25 mouse cellular contexts compared by ENCODE assay signal in genomic region chr7:38129491-38129890, GRCm38 (mm10).
"Had no signal": no experiment of that assay in that cellular context is flagged by ENCODE, and none has a peak within 500 bp of the region (broad histone marks: within the 10 kb centered on the region; RNA-seq: fewer than 3 reads in every experiment).

No protein-coding gene starts in this region.

- H3K27me3 ChIP-seq: kidney, embryonic 15.5 days; liver, embryonic 15.5 days; lung, embryonic 15.5 days; neural tube, embryonic 12.5 days; neural tube, embryonic 15.5 days had no signal

- H3K9me3 ChIP-seq: kidney, embryonic 15.5 days; liver, embryonic 12.5 days; liver, embryonic 15.5 days; lung, embryonic 15.5 days; megakaryocyte, embryonic 14.5 days; midbrain, embryonic 10.5 days; neural tube, embryonic 12.5 days; neural tube, embryonic 15.5 days had no signal

- H3K4me1 ChIP-seq: liver, embryonic 12.5 days; liver, embryonic 15.5 days; lung, embryonic 15.5 days; midbrain, embryonic 10.5 days had no signal

- H3K9ac ChIP-seq: kidney, embryonic 15.5 days; liver, embryonic 12.5 days; liver, embryonic 15.5 days; lung, embryonic 15.5 days; neural tube, embryonic 12.5 days; neural tube, embryonic 15.5 days had no signal

- H3K4me2 ChIP-seq: kidney, embryonic 15.5 days; liver, embryonic 12.5 days; liver, embryonic 15.5 days; lung, embryonic 15.5 days had no signal

- H3K36me3 ChIP-seq: kidney, embryonic 15.5 days; liver, embryonic 12.5 days; liver, embryonic 15.5 days; lung, embryonic 15.5 days; midbrain, embryonic 10.5 days; neural tube, embryonic 12.5 days; neural tube, embryonic 15.5 days had no signal

- ATAC-seq: liver, embryonic 12.5 days had no signal

- DNase-seq: kidney, adult 8-10 months; kidney, postnatal 10 days; kidney, postnatal 36 days; layer of hippocampus, postnatal 36 days; liver; lung, adult 18-20 months; lung, postnatal 10 days; lung, postnatal 36 days; midbrain, embryonic 14.5 days; right cerebral cortex, adult 18-20 months; right cerebral cortex, postnatal 14 days; right cerebral cortex, postnatal 4 days; thymus, adult 2 months; thymus, postnatal 14 days; thymus, postnatal 4 days had no signal

- H3K4me3 ChIP-seq: kidney, embryonic 15.5 days; left cerebral cortex, adult 2 months; liver, embryonic 12.5 days; liver, embryonic 15.5 days; lung, embryonic 15.5 days; megakaryocyte, embryonic 14.5 days; midbrain, embryonic 10.5 days; neural tube, embryonic 12.5 days; neural tube, embryonic 15.5 days had no signal

- H3K27ac ChIP-seq: kidney, embryonic 15.5 days; left cerebral cortex, adult 2 months; liver, embryonic 12.5 days; liver, embryonic 15.5 days; lung, embryonic 15.5 days; midbrain, embryonic 10.5 days; neural tube, embryonic 12.5 days; neural tube, embryonic 15.5 days; stomach, postnatal 0 days had no signal
